Mouse (Mus musculus): ENCODE results near the gene Olfr372. TPM values are rescaled to one million over a fixed set of nuclear protein-coding genes. Genes with fewer than 3 reads are reported as not detected.
"Not testable (repeated sequence)": the region's sequence is repeated elsewhere in the genome, so short reads cannot be mapped to it uniquely, and the experiment has no call there.

Gene Olfr372
- not detected in 2 replicates for polyA plus RNA-seq (2015; fragmentation: Nextera tagmentation; extraction: Ambion mirVana)

DNA sequence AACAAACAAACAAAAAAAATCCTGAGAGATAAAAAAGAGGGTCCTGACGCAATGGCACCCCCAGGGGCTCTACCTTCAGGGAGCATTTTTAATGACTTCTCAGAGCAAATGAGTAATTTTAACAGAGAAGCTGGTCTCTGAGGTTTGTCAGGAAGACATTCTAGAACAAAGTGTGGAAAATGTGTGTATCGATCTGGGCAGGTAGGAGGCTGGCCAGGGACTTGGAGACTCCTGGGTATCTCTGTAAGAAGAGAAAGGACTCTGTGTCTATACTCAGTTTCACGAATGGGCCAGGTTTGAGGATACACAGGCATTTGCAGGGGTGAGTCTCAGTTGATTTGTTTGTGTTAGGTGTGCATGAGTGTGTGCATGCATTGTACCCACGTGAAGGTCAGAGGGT lies at the start of gene Olfr372:
TSS of gene Olfr372 (plus strand) at position 301 of the 400 bp plus-strand sequence.
- H3K4me2 ChIP-seq (ENCODE audit: low read length); H3K27ac ChIP-seq; DNase-seq (ENCODE audit: low spot score); H3K27me3 ChIP-seq (ENCODE audit: insufficient read depth, low read length); H3K9ac ChIP-seq (ENCODE audit: low read depth, low read length); ATAC-seq (replicated peaks; ENCODE audit: low FRiP score, low read depth); H3K36me3 ChIP-seq (ENCODE audit: insufficient read depth, low read length); H3K4me1 ChIP-seq (replicated peaks; ENCODE audit: insufficient read depth, low read length); H3K4me3 ChIP-seq (replicated peaks; ENCODE audit: low read depth, low read length); H3K9me3 ChIP-seq (replicated peaks; ENCODE audit: low read length): not testable (repeated sequence)
- 73% methylated on average over 4 of the region's 4 CpGs for WGBS

DNA sequence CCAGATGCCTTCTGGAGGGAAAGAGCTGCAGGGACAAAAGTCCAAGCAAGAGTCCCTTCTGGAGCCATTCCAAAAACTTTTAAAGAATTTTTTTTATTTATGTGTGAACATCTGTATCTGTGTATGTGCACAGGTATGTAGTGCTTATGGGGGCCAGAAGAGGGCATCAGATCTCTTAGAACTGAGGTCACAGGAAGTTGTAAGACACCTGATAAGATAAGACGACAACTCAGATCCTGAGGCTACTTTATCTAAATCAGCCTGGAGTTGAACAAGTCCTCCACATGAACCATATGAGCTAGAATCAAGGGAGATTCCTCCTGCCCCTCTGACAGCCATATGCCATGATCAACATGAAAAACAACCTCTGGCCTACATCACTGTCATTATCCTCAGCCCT lies 41.6 kb upstream of the Olfr372 start:
- Histone ChIP-seq H3K4me3 (replicated peaks; ENCODE audit: low read depth, low read length) (no peak overlapping the region), H3K4me2 (ENCODE audit: low read length) (no peak overlapping the region), H3K9ac (ENCODE audit: low read depth, low read length) (no peak overlapping the region), H3K36me3 (ENCODE audit: insufficient read depth, low read length) (no peaks in the 10 kb centered on the region), H3K9me3 (replicated peaks; ENCODE audit: low read length) (no peaks in the 10 kb centered on the region), H3K27ac (no peak overlapping the region), H3K27me3 (ENCODE audit: insufficient read depth, low read length) (no peaks in the 10 kb centered on the region), H3K4me1 (replicated peaks; ENCODE audit: insufficient read depth, low read length) (no peaks in the 10 kb centered on the region)
- TF ChIP-seq CTCF (IDR thresholded peaks at IDR 0.05; ENCODE audit: low read depth): no peak
- WGBS: 95% methylated on average over 1 of the region's 1 CpGs
- DNase-seq (ENCODE audit: low spot score): no peak
- ATAC-seq (replicated peaks; ENCODE audit: low FRiP score, low read depth): no peak

DNA sequence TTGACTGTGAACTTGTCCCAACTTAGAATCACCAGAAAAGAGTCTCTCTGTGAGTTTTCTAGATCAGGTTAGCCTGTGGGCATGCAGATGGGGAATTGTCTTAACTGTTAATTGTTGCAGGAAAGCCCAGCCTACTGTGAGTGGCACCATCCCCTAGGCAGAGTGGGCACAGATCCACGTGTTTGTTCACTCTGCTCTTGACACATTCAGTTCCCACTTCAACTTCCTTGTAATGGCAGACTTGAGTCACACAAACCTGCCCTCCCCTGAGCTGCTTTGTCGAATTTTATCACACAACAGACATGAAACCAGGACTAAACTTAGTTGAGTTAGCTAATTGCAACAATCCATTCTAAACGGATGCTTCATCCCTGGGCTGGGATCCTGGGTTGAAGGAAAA lies 40.8 kb upstream of the Olfr372 start:
- Histone ChIP-seq H3K4me3 (replicated peaks; ENCODE audit: low read depth, low read length) (no peak overlapping the region), H3K4me2 (ENCODE audit: low read length) (no peak overlapping the region), H3K27ac (no peak overlapping the region), H3K9ac (ENCODE audit: low read depth, low read length) (no peak overlapping the region), H3K4me1 (replicated peaks; ENCODE audit: insufficient read depth, low read length) (no peaks in the 10 kb centered on the region), H3K27me3 (ENCODE audit: insufficient read depth, low read length) (no peaks in the 10 kb centered on the region), H3K36me3 (ENCODE audit: insufficient read depth, low read length) (no peaks in the 10 kb centered on the region), H3K9me3 (replicated peaks; ENCODE audit: low read length) (no peaks in the 10 kb centered on the region)
- TF ChIP-seq CTCF (IDR thresholded peaks at IDR 0.05; ENCODE audit: low read depth): no peak
- ATAC-seq (replicated peaks; ENCODE audit: low FRiP score, low read depth): no peak
- 73% methylated on average over 3 of the region's 3 CpGs for WGBS
- DNase-seq (ENCODE audit: low spot score): no peak

DNA sequence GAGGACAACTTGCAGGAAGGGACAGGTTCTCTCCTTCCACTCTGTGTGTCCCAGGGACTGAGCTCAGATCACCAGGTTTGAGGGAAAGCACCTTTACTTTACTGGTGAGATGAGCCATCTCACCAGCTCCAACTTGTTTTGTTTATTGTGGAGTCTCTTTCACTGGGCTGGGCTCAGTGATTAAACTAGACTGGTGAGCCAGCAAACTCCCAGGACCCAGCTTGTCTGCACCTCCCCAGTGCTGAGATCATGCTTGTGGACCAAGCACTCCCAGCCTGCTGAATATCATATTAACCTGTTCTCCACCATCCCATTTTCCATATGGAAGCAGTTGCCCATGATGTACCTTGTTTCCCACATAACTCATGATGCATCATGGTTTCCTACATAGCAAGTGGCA lies 38.1 kb upstream of the Olfr372 start:
- no peak for TF ChIP-seq CTCF (IDR thresholded peaks at IDR 0.05; ENCODE audit: low read depth)
- no peak overlapping the region for H3K9ac ChIP-seq (ENCODE audit: low read depth, low read length)

DNA sequence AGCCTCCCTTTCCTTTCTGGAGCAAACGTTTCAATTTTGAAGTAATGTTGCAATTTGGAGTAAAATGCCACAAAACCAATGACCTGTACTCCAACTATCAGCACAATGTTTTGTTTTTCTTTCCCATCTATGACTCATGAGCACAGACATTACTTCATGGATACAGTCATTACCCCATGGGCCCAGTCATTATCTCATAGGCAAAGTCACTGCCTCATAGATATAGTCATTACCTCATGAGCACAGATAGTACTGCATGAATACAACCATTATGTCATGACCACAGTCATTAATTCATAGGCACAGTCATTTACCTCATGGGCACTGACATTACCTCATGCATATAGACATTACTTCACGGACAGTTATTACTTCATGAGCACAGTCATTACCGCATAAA lies 35.1 kb upstream of the Olfr372 start:
- DNase-seq (ENCODE audit: low spot score) (no peak), ATAC-seq (replicated peaks; ENCODE audit: low FRiP score, low read depth) (no peak)
- Histone ChIP-seq H3K27ac (no peak overlapping the region), H3K36me3 (ENCODE audit: insufficient read depth, low read length) (no peaks in the 10 kb centered on the region), H3K9ac (ENCODE audit: low read depth, low read length) (no peak overlapping the region), H3K4me1 (replicated peaks; ENCODE audit: insufficient read depth, low read length) (no peaks in the 10 kb centered on the region), H3K27me3 (ENCODE audit: insufficient read depth, low read length) (no peaks in the 10 kb centered on the region), H3K4me3 (replicated peaks; ENCODE audit: low read depth, low read length) (no peak overlapping the region), H3K4me2 (ENCODE audit: low read length) (no peak overlapping the region), H3K9me3 (replicated peaks; ENCODE audit: low read length) (no peaks in the 10 kb centered on the region)
- 84% methylated on average over 3 of the region's 3 CpGs for WGBS
- TF ChIP-seq CTCF (IDR thresholded peaks at IDR 0.05; ENCODE audit: low read depth): no peak

More for the DNA sequence above, 38.1 kb upstream of the Olfr372 start:
- Histone ChIP-seq H3K36me3 (ENCODE audit: insufficient read depth, low read length) (no peaks in the 10 kb centered on the region), H3K4me2 (ENCODE audit: low read length) (no peak overlapping the region), H3K9me3 (replicated peaks; ENCODE audit: low read length) (no peaks in the 10 kb centered on the region), H3K4me3 (replicated peaks; ENCODE audit: low read depth, low read length) (no peak overlapping the region), H3K27me3 (ENCODE audit: insufficient read depth, low read length) (no peaks in the 10 kb centered on the region), H3K4me1 (replicated peaks; ENCODE audit: insufficient read depth, low read length) (no peaks in the 10 kb centered on the region), H3K27ac (no peak overlapping the region)
- ATAC-seq (replicated peaks; ENCODE audit: low FRiP score, low read depth) (no peak), DNase-seq (ENCODE audit: low spot score) (no peak)

DNA sequence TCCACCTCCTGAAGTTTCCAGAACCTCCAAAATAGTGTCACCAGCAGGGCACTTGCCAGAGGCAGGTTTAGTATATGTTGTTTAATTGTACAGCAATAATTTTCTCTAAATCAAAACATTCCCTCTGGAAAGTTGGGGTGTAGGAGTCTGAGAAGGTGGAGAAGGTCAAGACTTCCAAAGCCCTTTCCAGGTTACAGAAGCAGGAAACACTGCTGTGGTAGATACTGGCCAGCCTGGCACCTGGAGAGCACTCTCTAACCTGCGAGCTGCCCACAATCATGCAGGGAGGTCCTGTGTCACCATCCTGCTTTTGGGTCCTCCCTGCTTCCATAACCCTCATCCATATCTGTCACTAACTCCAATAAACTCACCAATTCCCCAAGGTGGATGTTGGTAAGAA lies 34.3 kb upstream of the Olfr372 start:
- H3K4me2 ChIP-seq (ENCODE audit: low read length): no peak overlapping the region
- ATAC-seq (replicated peaks; ENCODE audit: low FRiP score, low read depth) (no peak), DNase-seq (ENCODE audit: low spot score) (no peak)
- no peaks in the 10 kb centered on the region for H3K9me3 ChIP-seq (replicated peaks; ENCODE audit: low read length)
- no peak overlapping the region for H3K27ac ChIP-seq
- H3K36me3 ChIP-seq (ENCODE audit: insufficient read depth, low read length): no peaks in the 10 kb centered on the region
- no peaks in the 10 kb centered on the region for H3K27me3 ChIP-seq (ENCODE audit: insufficient read depth, low read length)
- H3K4me1 ChIP-seq (replicated peaks; ENCODE audit: insufficient read depth, low read length): no peaks in the 10 kb centered on the region
- H3K9ac ChIP-seq (ENCODE audit: low read depth, low read length): no peak overlapping the region
- TF ChIP-seq CTCF (IDR thresholded peaks at IDR 0.05; ENCODE audit: low read depth): no peak
- no peak overlapping the region for H3K4me3 ChIP-seq (replicated peaks; ENCODE audit: low read depth, low read length)
- WGBS: 86% methylated on average over 1 of the region's 1 CpGs

DNA sequence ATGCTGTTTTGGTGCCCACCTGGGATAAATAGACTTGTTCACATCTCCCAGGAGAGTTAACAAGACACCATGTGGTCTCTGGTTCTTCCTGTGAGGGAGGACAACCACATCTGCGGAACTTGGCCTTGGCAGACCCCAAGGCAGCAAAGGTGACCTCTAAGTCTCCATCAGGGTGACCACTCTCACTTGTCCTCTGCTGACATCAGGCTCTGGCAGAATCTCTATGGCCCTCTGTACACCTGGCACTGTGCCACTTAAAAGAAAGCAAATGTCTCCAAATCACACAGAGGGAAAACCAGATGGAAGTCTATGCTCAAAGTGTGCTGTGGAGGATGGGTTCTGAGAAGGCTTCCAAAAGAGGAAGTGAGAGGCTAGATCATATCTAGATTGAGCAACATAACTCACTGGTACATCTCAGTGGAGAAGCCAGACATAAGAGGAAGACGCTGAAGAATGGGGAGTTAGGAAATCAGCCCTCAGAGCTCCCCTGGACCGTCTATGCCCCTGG lies 32.8 kb upstream of the Olfr372 start:
- Histone ChIP-seq H3K9ac (ENCODE audit: low read depth, low read length) (no peak overlapping the region), H3K4me3 (replicated peaks; ENCODE audit: low read depth, low read length) (no peak overlapping the region), H3K27me3 (ENCODE audit: insufficient read depth, low read length) (no peaks in the 10 kb centered on the region), H3K4me2 (ENCODE audit: low read length) (no peak overlapping the region), H3K9me3 (replicated peaks; ENCODE audit: low read length) (no peaks in the 10 kb centered on the region), H3K27ac (no peak overlapping the region), H3K4me1 (replicated peaks; ENCODE audit: insufficient read depth, low read length) (no peaks in the 10 kb centered on the region), H3K36me3 (ENCODE audit: insufficient read depth, low read length) (no peaks in the 10 kb centered on the region)
- 55% methylated on average over 3 of the region's 3 CpGs for whole genome bisulfite sequencing
- no peak for TF ChIP-seq CTCF (IDR thresholded peaks at IDR 0.05; ENCODE audit: low read depth)
- no peak for DNase-seq (ENCODE audit: low spot score)
- ATAC-seq (replicated peaks; ENCODE audit: low FRiP score, low read depth): no peak
